In the genomic region with DNA sequence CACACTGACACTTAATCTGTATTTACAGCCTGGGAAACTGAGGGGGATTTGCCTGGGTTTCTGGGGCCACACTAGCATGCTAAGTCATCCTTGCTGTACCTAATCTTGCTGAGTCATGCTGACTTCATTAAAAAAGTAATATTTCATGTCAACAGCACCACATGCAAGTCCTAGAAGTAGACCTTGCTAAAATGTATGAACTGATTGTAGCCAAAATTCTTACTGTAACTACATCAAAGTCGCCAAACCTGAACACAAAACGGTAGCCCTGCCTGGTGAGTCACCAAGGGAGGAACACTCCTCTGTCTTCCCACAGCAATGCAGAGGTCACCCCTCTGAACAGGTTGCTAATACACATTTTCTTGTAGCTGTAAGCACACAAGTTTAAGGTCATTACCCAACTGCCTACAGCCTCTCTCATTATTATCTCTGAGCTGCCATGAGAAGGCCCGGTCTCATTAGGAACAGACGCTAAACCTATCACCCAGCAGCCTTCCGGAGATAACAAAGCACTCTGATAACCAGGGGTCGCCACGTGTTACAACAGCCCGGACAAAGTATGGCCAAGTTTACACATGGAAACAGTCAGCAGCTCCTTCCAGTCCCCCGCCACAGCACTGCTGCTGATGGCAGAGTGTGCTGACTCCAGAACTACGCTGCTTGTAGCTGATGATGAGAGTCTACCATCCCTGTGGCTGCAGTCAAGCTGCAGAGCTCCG, we compare ENCODE assay signal across 10 mouse cellular contexts. TPM values are rescaled to one million over a fixed set of nuclear protein-coding genes. Genes with fewer than 3 reads are reported as not detected.
DNase-seq lines count a peak whose midpoint lies in the region; ATAC-seq and TF ChIP-seq lines count a peak whose summit lies in the region.
"Had no signal": no experiment of that assay in that cellular context is flagged by ENCODE, and none has a peak within 500 bp of the region (broad histone marks: within the 10 kb centered on the region; RNA-seq: fewer than 3 reads in every experiment).

No protein-coding gene starts in this region.

- no peak overlapping the region for H3K9ac ChIP-seq in heart, embryonic 15.5 days
- H3K9ac ChIP-seq in midbrain, embryonic 11.5 days (ENCODE audit: low read length): no peak overlapping the region
- H3K9ac ChIP-seq: hindbrain, embryonic 13.5 days had no signal

- TF ChIP-seq CTCF in layer of hippocampus, adult 2 months (conservative IDR thresholded peaks at IDR 0.05): no peak
- TF ChIP-seq CTCF in Patski (IDR thresholded peaks at IDR 0.05): no peak

- POLR2A ChIA-PET in Patski (lab: Charles Lee): interaction anchor here (2.1 kb wide), 1 partner anchor 11 kb away, joined by 7 read pairs; no protein-coding TSS in a partner anchor

- no peaks in the 10 kb centered on the region for H3K9me3 ChIP-seq in heart, embryonic 15.5 days (replicated peaks)
- H3K9me3 ChIP-seq in midbrain, embryonic 11.5 days (ENCODE audit: control insufficient read depth, low read length): no peaks in the 10 kb centered on the region
- H3K9me3 ChIP-seq: hindbrain, embryonic 13.5 days had no signal

- no peak for DNase-seq in layer of hippocampus, adult 2 months (ENCODE audit: low spot score in 2 of 2)
- no peak for DNase-seq in layer of hippocampus, adult 11-12 months (ENCODE audit: low spot score)
- no peak for DNase-seq in Patski (ENCODE audit: low read depth, low spot score)
- DNase-seq in retina, postnatal 1 day: peak; percentile 55
- DNase-seq in frontal cortex, postnatal 10 days (ENCODE audit: low spot score in 2 of 2): no peak
- DNase-seq in gastrocnemius, postnatal 10 days: no peak
- DNase-seq in midbrain, embryonic 11.5 days (ENCODE audit: low spot score, missing footprints): no peak

- in situ Hi-C loops in Patski (cut with MboI; ENCODE audit: low pct_unique_long_range_greater_than_20kb): no loop called here

- H3K4me2 ChIP-seq in heart, embryonic 15.5 days: peak overlapping the region; percentile 9
- H3K4me2 ChIP-seq in midbrain, embryonic 11.5 days: no peak overlapping the region
- H3K4me2 ChIP-seq: hindbrain, embryonic 13.5 days had no signal

- CTCF ChIA-PET in Patski (lab: Charles Lee): interaction anchor here (1.1 kb wide), 1 partner anchor 22 kb away, joined by 4 read pairs; no protein-coding TSS in a partner anchor

- peaks cover 17% of the 10 kb centered on the region for H3K4me1 ChIP-seq in heart, embryonic 15.5 days (replicated peaks)
- peaks cover 3% of the 10 kb centered on the region; the same call in 1 of the 2 replicates for H3K4me1 ChIP-seq in midbrain, embryonic 11.5 days (ENCODE audit: control insufficient read depth, insufficient read depth, low read length)

- ATAC-seq in Patski: peak; percentile 60
- peak; percentile 75 for ATAC-seq in heart, embryonic 15.5 days (replicated peaks; ENCODE audit: insufficient number of reproducible peaks, insufficient read depth, low FRiP score, low read depth)
- ATAC-seq in midbrain, embryonic 11.5 days (ENCODE audit: low FRiP score): no peak

- peak overlapping the region; percentile 79 for H3K27ac ChIP-seq in layer of hippocampus, adult 2 months
- 0 out of 2 replicates have a peak overlapping the region, but pooled peaks have one; percentile 7 for H3K27ac ChIP-seq in heart, embryonic 15.5 days
- no peak overlapping the region for H3K27ac ChIP-seq in midbrain, embryonic 11.5 days (ENCODE audit: low read depth, low read length)
- H3K27ac ChIP-seq: hindbrain, embryonic 13.5 days had no signal

- WGBS in heart, embryonic 15.5 days: 12% methylated on average over 11 of the region's 11 CpGs
- WGBS in midbrain, embryonic 11.5 days: 84% methylated on average over 11 of the region's 11 CpGs

- no peaks in the 10 kb centered on the region for H3K27me3 ChIP-seq in Patski
- peaks cover 44% of the 10 kb centered on the region for H3K27me3 ChIP-seq in heart, embryonic 15.5 days
- no peaks in the 10 kb centered on the region for H3K27me3 ChIP-seq in midbrain, embryonic 11.5 days (ENCODE audit: control insufficient read depth, insufficient read depth, low read length)
- H3K27me3 ChIP-seq: hindbrain, embryonic 13.5 days had no signal

- no peaks in the 10 kb centered on the region for H3K36me3 ChIP-seq in heart, embryonic 15.5 days
- H3K36me3 ChIP-seq in midbrain, embryonic 11.5 days (ENCODE audit: control insufficient read depth, insufficient read depth, low read length): no peaks in the 10 kb centered on the region

- no peak overlapping the region for H3K4me3 ChIP-seq in layer of hippocampus, adult 2 months
- no peak overlapping the region for H3K4me3 ChIP-seq in heart, embryonic 15.5 days
- no peak overlapping the region for H3K4me3 ChIP-seq in midbrain, embryonic 11.5 days (ENCODE audit: low read depth, low read length)
- H3K4me3 ChIP-seq: hindbrain, embryonic 13.5 days; myocyte had no signal

RNA-seq across cellular contexts. Expression of a gene that starts 46.1 kb away (rescaled TPM):
- 10 to 100 TPM; 57.9 to 61.0 TPM for total RNA-seq in layer of hippocampus, adult 2 months (2021)
- polyA plus RNA-seq in Patski (2021): 23.3 TPM
- 2.5 and 3.2 TPM in 2 replicates for polyA plus RNA-seq in heart, embryonic 15.5 days (2015; fragmentation: Nextera tagmentation; extraction: Ambion mirVana)
- 10 to 100 TPM; 23.1 to 23.9 TPM for total RNA-seq in gastrocnemius, postnatal 10 days (2021)
- polyA plus RNA-seq in midbrain, embryonic 11.5 days (2014; fragmentation: Nextera tagmentation; extraction: Ambion mirVana): 4.0 and 4.5 TPM in 2 replicates
